Mouse (Mus musculus): ENCODE measurements around the gene Zbtb42.

The Zbtb42 gene

GRCm38 (mm10) chr12:112678555-112679026, at the start of gene Zbtb42:
Gene Zbtb42, plus strand, starts transcription at chr12:112678828.
- no peak for DNase-seq

GRCm38 (mm10) chr12:112628928-112629721, 49.5 kb upstream of the Zbtb42 start:
- peak; percentile 27 to 34 for DNase-seq

GRCm38 (mm10) chr12:112630029-112630428, 48.6 kb upstream of the Zbtb42 start:
- no peak for DNase-seq

GRCm38 (mm10) chr12:112630796-112631195, 47.8 kb upstream of the Zbtb42 start:
- no peak for DNase-seq

GRCm38 (mm10) chr12:112631472-112631871, 47.2 kb upstream of the Zbtb42 start:
- no peak for DNase-seq

GRCm38 (mm10) chr12:112632084-112632777, 46.4 kb upstream of the Zbtb42 start:
- no peak for DNase-seq

GRCm38 (mm10) chr12:112632907-112633306, 45.7 kb upstream of the Zbtb42 start:
- no peak for DNase-seq

- no peak for DNase-seq
Measured at GRCm38 (mm10) chr12:112633686-112634085, 44.9 kb upstream of the Zbtb42 start.

GRCm38 (mm10) chr12:112639526-112639925, 39.1 kb upstream of the Zbtb42 start:
- DNase-seq, result no peak

GRCm38 (mm10) chr12:112643126-112643525, 35.5 kb upstream of the Zbtb42 start:
- no peak for DNase-seq

GRCm38 (mm10) chr12:112644180-112644854, 34.3 kb upstream of the Zbtb42 start, which contains the start of gene Siva1:
Gene Siva1, plus strand, starts transcription at chr12:112644679.
- peak; percentile 98 to 100 for DNase-seq

- DNase-seq, result peak; percentile 72 to 73
Measured at GRCm38 (mm10) chr12:112644855-112645506, 33.6 kb upstream of the Zbtb42 start.

- DNase-seq, result no peak
Measured at GRCm38 (mm10) chr12:112646139-112646538, 32.5 kb upstream of the Zbtb42 start.

GRCm38 (mm10) chr12:112648081-112648480, 30.5 kb upstream of the Zbtb42 start:
- no peak for DNase-seq

GRCm38 (mm10) chr12:112651778-112652439, 26.7 kb upstream of the Zbtb42 start:
- DNase-seq, result no peak

GRCm38 (mm10) chr12:112653157-112653824, 25.3 kb upstream of the Zbtb42 start:
- peak; percentile 92 to 97 for DNase-seq

- DNase-seq, result no peak
Measured at GRCm38 (mm10) chr12:112654076-112654475, 24.6 kb upstream of the Zbtb42 start.

- peak; percentile 76 to 77 for DNase-seq
Measured at GRCm38 (mm10) chr12:112658619-112659018, 20.0 kb upstream of the Zbtb42 start.

GRCm38 (mm10) chr12:112659109-112659508, 19.5 kb upstream of the Zbtb42 start:
- DNase-seq, result peak; percentile 81 to 83

GRCm38 (mm10) chr12:112660576-112661326, 17.9 kb upstream of the Zbtb42 start:
- no peak for DNase-seq

- DNase-seq, result no peak
Measured at GRCm38 (mm10) chr12:112661327-112661605, 17.4 kb upstream of the Zbtb42 start.
